Mouse (Mus musculus): Measurements from ENCODE around the gene Anp32e. TPM values are rescaled to one million over a fixed set of nuclear protein-coding genes. Genes with fewer than 3 reads are reported as not detected.
A peak's percentile ranks its signal among the peaks of the same experiment; 100 is the strongest.
"Not testable (repeated sequence)": the region's sequence is repeated elsewhere in the genome, so short reads cannot be mapped to it uniquely, and the experiment has no call there.

Anp32e gene
- polyA plus RNA-seq, 1 experiment from 2014 or later, result 54.2 TPM

- Histone ChIP-seq H3K27ac (ENCODE audit: low read length) (no peak overlapping the region), H3K4me1 (ENCODE audit: control insufficient read depth, insufficient read depth, low read length) (no peaks in the 10 kb centered on the region), H3K9ac (replicated peaks; ENCODE audit: low read depth, low read length) (no peak overlapping the region), H3K4me3 (ENCODE audit: low read depth, low read length) (no peak overlapping the region), H3K4me2 (replicated peaks; ENCODE audit: low read depth, low read length) (no peak overlapping the region), H3K9me3 (ENCODE audit: control insufficient read depth, low read depth, low read length) (no peaks in the 10 kb centered on the region), H3K27me3 (ENCODE audit: control insufficient read depth, insufficient read depth, low read length) (no peaks in the 10 kb centered on the region), H3K36me3 (ENCODE audit: control insufficient read depth, insufficient read depth, low read length) (peaks cover 55% of the 10 kb centered on the region)
- no peak for ATAC-seq (ENCODE audit: insufficient number of reproducible peaks, insufficient read depth, low FRiP score, low read depth)
- WGBS, result 79% methylated on average over 8 of the region's 8 CpGs
These were observed 15.7 kb downstream of the Anp32e start for GRCm38 (mm10) chr3:95944742-95945141.

GRCm38 (mm10) chr3:95945731-95946240 lies 16.7 kb downstream of the Anp32e start:
- Histone ChIP-seq H3K9ac (replicated peaks; ENCODE audit: low read depth, low read length) (no peak overlapping the region), H3K4me1 (ENCODE audit: control insufficient read depth, insufficient read depth, low read length) (no peaks in the 10 kb centered on the region), H3K27me3 (ENCODE audit: control insufficient read depth, insufficient read depth, low read length) (no peaks in the 10 kb centered on the region), H3K27ac (ENCODE audit: low read length) (no peak overlapping the region), H3K36me3 (ENCODE audit: control insufficient read depth, insufficient read depth, low read length) (peaks cover 44% of the 10 kb centered on the region), H3K4me2 (replicated peaks; ENCODE audit: low read depth, low read length) (no peak overlapping the region), H3K9me3 (ENCODE audit: control insufficient read depth, low read depth, low read length) (no peaks in the 10 kb centered on the region), H3K4me3 (ENCODE audit: low read depth, low read length) (no peak overlapping the region)
- WGBS, result 91% methylated on average over 14 of the region's 14 CpGs
- no peak for ATAC-seq (ENCODE audit: insufficient number of reproducible peaks, insufficient read depth, low FRiP score, low read depth)

DNA sequence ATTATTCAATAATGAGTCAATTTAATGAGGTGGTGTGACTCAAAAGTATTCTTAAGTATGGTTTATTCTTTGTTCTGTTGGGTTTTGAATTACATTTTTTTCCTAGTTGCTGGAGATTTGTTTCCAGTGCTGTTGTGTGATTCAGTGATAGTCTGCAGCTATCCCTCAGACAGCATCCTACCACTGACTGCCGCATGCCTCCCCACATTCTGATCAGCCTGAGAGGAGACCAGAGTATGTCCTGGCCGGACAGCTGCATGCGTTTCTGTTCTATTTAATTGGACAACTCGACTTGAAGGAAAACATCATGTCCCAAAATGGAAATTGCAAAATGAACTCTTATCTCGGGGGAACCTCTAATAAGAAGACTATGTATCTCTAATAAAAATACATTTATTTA lies 19.3 kb downstream of the Anp32e start:
- Histone ChIP-seq H3K9ac (replicated peaks; ENCODE audit: low read depth, low read length) (no peak overlapping the region), H3K27ac (ENCODE audit: low read length) (no peak overlapping the region), H3K4me1 (ENCODE audit: control insufficient read depth, insufficient read depth, low read length) (no peaks in the 10 kb centered on the region), H3K4me2 (replicated peaks; ENCODE audit: low read depth, low read length) (no peak overlapping the region), H3K4me3 (ENCODE audit: low read depth, low read length) (no peak overlapping the region), H3K36me3 (ENCODE audit: control insufficient read depth, insufficient read depth, low read length) (peaks cover 24% of the 10 kb centered on the region), H3K9me3 (ENCODE audit: control insufficient read depth, low read depth, low read length) (no peaks in the 10 kb centered on the region), H3K27me3 (ENCODE audit: control insufficient read depth, insufficient read depth, low read length) (no peaks in the 10 kb centered on the region)
- 92% methylated on average over 5 of the region's 5 CpGs for WGBS
- no peak for ATAC-seq (ENCODE audit: insufficient number of reproducible peaks, insufficient read depth, low FRiP score, low read depth)

- Histone ChIP-seq H3K4me1 (ENCODE audit: control insufficient read depth, insufficient read depth, low read length) (no peaks in the 10 kb centered on the region), H3K27me3 (ENCODE audit: control insufficient read depth, insufficient read depth, low read length) (no peaks in the 10 kb centered on the region), H3K9ac (replicated peaks; ENCODE audit: low read depth, low read length) (peak overlapping the region; percentile 52), H3K9me3 (ENCODE audit: control insufficient read depth, low read depth, low read length) (no peaks in the 10 kb centered on the region), H3K36me3 (ENCODE audit: control insufficient read depth, insufficient read depth, low read length) (peaks cover 6% of the 10 kb centered on the region; the same call in 1 of the 2 replicates), H3K27ac (ENCODE audit: low read length) (peak overlapping the region; percentile 89), H3K4me3 (ENCODE audit: low read depth, low read length) (peak overlapping the region; percentile 47), H3K4me2 (replicated peaks; ENCODE audit: low read depth, low read length) (peak overlapping the region; percentile 71)
- WGBS, result 2% methylated on average over 49 of the region's 49 CpGs
- ATAC-seq (ENCODE audit: insufficient number of reproducible peaks, insufficient read depth, low FRiP score, low read depth), result peak; percentile 93
These were observed 21.9 kb downstream of the Anp32e start for GRCm38 (mm10) chr3:95950763-95951551.

- WGBS, result 66% methylated on average over 12 of the region's 12 CpGs
- ATAC-seq (ENCODE audit: insufficient number of reproducible peaks, insufficient read depth, low FRiP score, low read depth); H3K36me3 ChIP-seq (ENCODE audit: control insufficient read depth, insufficient read depth, low read length): not testable (repeated sequence)
These were observed 22.5 kb downstream of the Anp32e start for GRCm38 (mm10) chr3:95951566-95951965.

GRCm38 (mm10) chr3:95953023-95953422 lies 24.0 kb downstream of the Anp32e start:
- Histone ChIP-seq H3K36me3 (ENCODE audit: control insufficient read depth, insufficient read depth, low read length) (no peaks in the 10 kb centered on the region; the same call in 1 of the 2 replicates), H3K27me3 (ENCODE audit: control insufficient read depth, insufficient read depth, low read length) (no peaks in the 10 kb centered on the region), H3K9me3 (ENCODE audit: control insufficient read depth, low read depth, low read length) (no peaks in the 10 kb centered on the region), H3K9ac (replicated peaks; ENCODE audit: low read depth, low read length) (no peak overlapping the region), H3K27ac (ENCODE audit: low read length) (no peak overlapping the region), H3K4me1 (ENCODE audit: control insufficient read depth, insufficient read depth, low read length) (0 out of 2 replicates have a peak, but pooled peaks cover 4% of the 10 kb centered on the region), H3K4me2 (replicated peaks; ENCODE audit: low read depth, low read length) (no peak overlapping the region), H3K4me3 (ENCODE audit: low read depth, low read length) (no peak overlapping the region)
- ATAC-seq (ENCODE audit: insufficient number of reproducible peaks, insufficient read depth, low FRiP score, low read depth), result no peak

More at GRCm38 (mm10) chr3:95951566-95951965, 22.5 kb downstream of the Anp32e start:
- not testable (repeated sequence) for H3K27me3 ChIP-seq (ENCODE audit: control insufficient read depth, insufficient read depth, low read length); H3K4me1 ChIP-seq (ENCODE audit: control insufficient read depth, insufficient read depth, low read length); H3K9me3 ChIP-seq (ENCODE audit: control insufficient read depth, low read depth, low read length)
- Histone ChIP-seq H3K27ac (ENCODE audit: low read length) (peak overlapping the region; percentile 89), H3K9ac (replicated peaks; ENCODE audit: low read depth, low read length) (peak overlapping the region; percentile 52), H3K4me2 (replicated peaks; ENCODE audit: low read depth, low read length) (peak overlapping the region; percentile 71), H3K4me3 (ENCODE audit: low read depth, low read length) (peak overlapping the region; percentile 47)

- H3K9me3 ChIP-seq (ENCODE audit: control insufficient read depth, low read depth, low read length), result no peaks in the 10 kb centered on the region
- no peaks in the 10 kb centered on the region; the same call in 1 of the 2 replicates for H3K36me3 ChIP-seq (ENCODE audit: control insufficient read depth, insufficient read depth, low read length)
- 0 out of 2 replicates have a peak, but pooled peaks cover 4% of the 10 kb centered on the region for H3K4me1 ChIP-seq (ENCODE audit: control insufficient read depth, insufficient read depth, low read length)
- H3K4me3 ChIP-seq (ENCODE audit: low read depth, low read length), result no peak overlapping the region
- H3K27ac ChIP-seq (ENCODE audit: low read length), result no peak overlapping the region
- no peak overlapping the region for H3K4me2 ChIP-seq (replicated peaks; ENCODE audit: low read depth, low read length)
- H3K9ac ChIP-seq (replicated peaks; ENCODE audit: low read depth, low read length), result no peak overlapping the region
- no peaks in the 10 kb centered on the region for H3K27me3 ChIP-seq (ENCODE audit: control insufficient read depth, insufficient read depth, low read length)
- 82% methylated on average over 3 of the region's 3 CpGs for WGBS
- ATAC-seq (ENCODE audit: insufficient number of reproducible peaks, insufficient read depth, low FRiP score, low read depth), result no peak
These were observed 24.5 kb downstream of the Anp32e start for GRCm38 (mm10) chr3:95953522-95953921.

DNA sequence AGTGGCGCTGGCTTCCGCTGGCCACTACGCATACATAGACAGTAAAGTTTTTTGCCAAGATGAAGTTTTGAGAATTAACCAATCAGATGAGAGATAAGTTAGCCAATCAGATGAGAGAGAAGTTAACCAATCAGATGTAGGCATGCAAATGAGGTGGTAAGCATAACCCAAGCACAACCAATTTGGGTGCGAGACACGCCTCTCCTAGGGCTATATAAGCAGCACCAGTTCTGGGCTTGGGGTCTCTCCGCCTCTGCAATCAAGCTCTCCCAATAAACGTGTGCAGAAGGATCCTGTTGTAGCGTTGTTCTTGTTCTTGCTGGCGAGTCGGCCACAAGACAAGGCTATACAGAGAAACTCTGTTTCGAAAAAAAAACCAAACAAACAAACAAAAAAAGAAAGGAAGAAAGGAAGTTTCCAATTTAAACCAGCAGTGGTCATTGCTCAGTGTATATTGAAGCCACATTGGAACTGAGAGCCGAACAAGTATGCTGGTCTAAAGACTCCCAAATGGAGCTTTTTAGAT lies 25.7 kb downstream of the Anp32e start:
- H3K36me3 ChIP-seq (ENCODE audit: control insufficient read depth, insufficient read depth, low read length); H3K4me2 ChIP-seq (replicated peaks; ENCODE audit: low read depth, low read length); H3K27ac ChIP-seq (ENCODE audit: low read length); H3K27me3 ChIP-seq (ENCODE audit: control insufficient read depth, insufficient read depth, low read length); ATAC-seq (ENCODE audit: insufficient number of reproducible peaks, insufficient read depth, low FRiP score, low read depth); H3K4me3 ChIP-seq (ENCODE audit: low read depth, low read length); H3K4me1 ChIP-seq (ENCODE audit: control insufficient read depth, insufficient read depth, low read length); H3K9ac ChIP-seq (replicated peaks; ENCODE audit: low read depth, low read length); H3K9me3 ChIP-seq (ENCODE audit: control insufficient read depth, low read depth, low read length): not testable (repeated sequence)
- 89% methylated on average over 12 of the region's 12 CpGs for WGBS
